Mouse (Mus musculus): ENCODE data around the gene Arhgap5. TPM values are rescaled to one million over a fixed set of nuclear protein-coding genes. Genes with fewer than 3 reads are reported as not detected.

The Arhgap5 gene
- polyA plus RNA-seq, 1 experiment from 2014 or later = 31.7 TPM

- no peaks in the 10 kb centered on the region for H3K36me3 ChIP-seq
- H3K9me3 ChIP-seq (replicated peaks) = no peaks in the 10 kb centered on the region
- no peak overlapping the region for H3K27ac ChIP-seq
- 22% methylated on average over 15 of the region's 15 CpGs for WGBS
- peaks cover 6% of the 10 kb centered on the region for H3K4me1 ChIP-seq (replicated peaks)
- no peak for ATAC-seq (replicated peaks; ENCODE audit: insufficient number of reproducible peaks, insufficient read depth, low FRiP score, low read depth)
- no peak overlapping the region for H3K9ac ChIP-seq
- no peaks in the 10 kb centered on the region for H3K27me3 ChIP-seq
- H3K4me3 ChIP-seq = no peak overlapping the region
- H3K4me2 ChIP-seq = peak overlapping the region; percentile 47
Observed at GRCm38 (mm10) chr12:52488266-52488975, 15.4 kb upstream of the Arhgap5 start.

GRCm38 (mm10) chr12:52493281-52493681 is 10.5 kb upstream of the Arhgap5 start:
- Histone ChIP-seq H3K4me2 (no peak overlapping the region), H3K36me3 (no peaks in the 10 kb centered on the region), H3K27ac (no peak overlapping the region; the same call in 1 of the 2 replicates), H3K4me3 (no peak overlapping the region), H3K27me3 (no peaks in the 10 kb centered on the region), H3K4me1 (replicated peaks) (peaks cover 5% of the 10 kb centered on the region), H3K9ac (no peak overlapping the region), H3K9me3 (replicated peaks) (no peaks in the 10 kb centered on the region)
- WGBS = 38% methylated on average over 6 of the region's 6 CpGs
- ATAC-seq (replicated peaks; ENCODE audit: insufficient number of reproducible peaks, insufficient read depth, low FRiP score, low read depth) = 0 out of 2 replicates have a peak, but pooled peaks have one; percentile 53

- peaks cover 1% of the 10 kb centered on the region; the same call in 1 of the 2 replicates for H3K4me1 ChIP-seq (replicated peaks)
- no peak for ATAC-seq (replicated peaks; ENCODE audit: insufficient number of reproducible peaks, insufficient read depth, low FRiP score, low read depth)
Observed at GRCm38 (mm10) chr12:52497209-52497608, 6.6 kb upstream of the Arhgap5 start.

GRCm38 (mm10) chr12:52500915-52501833 is 2.6 kb upstream of the Arhgap5 start:
- no peaks in the 10 kb centered on the region for H3K9me3 ChIP-seq (replicated peaks)
- H3K4me3 ChIP-seq = no peak overlapping the region
- no peaks in the 10 kb centered on the region for H3K36me3 ChIP-seq
- H3K4me1 ChIP-seq (replicated peaks) = peaks cover 7% of the 10 kb centered on the region; the same call in 1 of the 2 replicates
- ATAC-seq (replicated peaks; ENCODE audit: insufficient number of reproducible peaks, insufficient read depth, low FRiP score, low read depth) = no peak
- H3K27ac ChIP-seq = no peak overlapping the region; the same call in 1 of the 2 replicates
- H3K4me2 ChIP-seq = no peak overlapping the region
- no peaks in the 10 kb centered on the region for H3K27me3 ChIP-seq
- H3K9ac ChIP-seq = no peak overlapping the region
- 55% methylated on average over 8 of the region's 8 CpGs for WGBS

More at GRCm38 (mm10) chr12:52497209-52497608, 6.6 kb upstream of the Arhgap5 start:
- H3K4me2 ChIP-seq = no peak overlapping the region
- no peaks in the 10 kb centered on the region for H3K36me3 ChIP-seq
- H3K9me3 ChIP-seq (replicated peaks) = no peaks in the 10 kb centered on the region
- no peaks in the 10 kb centered on the region for H3K27me3 ChIP-seq
- 72% methylated on average over 3 of the region's 3 CpGs for WGBS
- H3K4me3 ChIP-seq = no peak overlapping the region
- H3K27ac ChIP-seq = no peak overlapping the region
- no peak overlapping the region for H3K9ac ChIP-seq

GRCm38 (mm10) chr12:52502161-52502560 is 1.6 kb upstream of the Arhgap5 start:
- 77% methylated on average over 3 of the region's 3 CpGs for WGBS
- H3K4me3 ChIP-seq = no peak overlapping the region
- no peaks in the 10 kb centered on the region for H3K36me3 ChIP-seq
- H3K9me3 ChIP-seq (replicated peaks) = no peaks in the 10 kb centered on the region
- 0 out of 2 replicates have a peak overlapping the region, but pooled peaks have one; percentile 75 for H3K4me2 ChIP-seq
- H3K27me3 ChIP-seq = no peaks in the 10 kb centered on the region
- peaks cover 9% of the 10 kb centered on the region; the same call in 1 of the 2 replicates for H3K4me1 ChIP-seq (replicated peaks)
- ATAC-seq (replicated peaks; ENCODE audit: insufficient number of reproducible peaks, insufficient read depth, low FRiP score, low read depth) = no peak
- H3K9ac ChIP-seq = no peak overlapping the region
- peak overlapping the region; percentile 100 for H3K27ac ChIP-seq

GRCm38 (mm10) chr12:52503131-52503455 is 679 bp upstream of the Arhgap5 start:
- peak overlapping the region; percentile 100 for H3K27ac ChIP-seq
- H3K36me3 ChIP-seq = no peaks in the 10 kb centered on the region
- no peaks in the 10 kb centered on the region for H3K27me3 ChIP-seq
- H3K4me3 ChIP-seq = peak overlapping the region; percentile 99
- peak overlapping the region; percentile 75 for H3K4me2 ChIP-seq
- peak; percentile 32 for ATAC-seq (replicated peaks; ENCODE audit: insufficient number of reproducible peaks, insufficient read depth, low FRiP score, low read depth)
- H3K9ac ChIP-seq = peak overlapping the region; percentile 56
- H3K4me1 ChIP-seq (replicated peaks) = peaks cover 9% of the 10 kb centered on the region; the same call in 1 of the 2 replicates
- under 1% methylated on average over 13 of the region's 13 CpGs for WGBS
- H3K9me3 ChIP-seq (replicated peaks) = no peaks in the 10 kb centered on the region

- H3K4me3 ChIP-seq = peak overlapping the region; percentile 99
- peak overlapping the region; percentile 100 for H3K27ac ChIP-seq
- H3K9me3 ChIP-seq (replicated peaks) = no peaks in the 10 kb centered on the region
- peaks cover 9% of the 10 kb centered on the region; the same call in 1 of the 2 replicates for H3K4me1 ChIP-seq (replicated peaks)
- no peaks in the 10 kb centered on the region for H3K27me3 ChIP-seq
- H3K4me2 ChIP-seq = peak overlapping the region; percentile 61
- no peaks in the 10 kb centered on the region for H3K36me3 ChIP-seq
- peak overlapping the region; percentile 97 for H3K9ac ChIP-seq
- WGBS = 0% methylated on average over 62 of the region's 78 CpGs
- peak; percentile 6; the same call in 1 of the 2 replicates for ATAC-seq (replicated peaks; ENCODE audit: insufficient number of reproducible peaks, insufficient read depth, low FRiP score, low read depth)
Observed at GRCm38 (mm10) chr12:52504331-52505181, 784 bp downstream of the Arhgap5 start.

- Histone ChIP-seq H3K27me3 (no peaks in the 10 kb centered on the region), H3K36me3 (no peaks in the 10 kb centered on the region), H3K9me3 (replicated peaks) (no peaks in the 10 kb centered on the region), H3K4me2 (no peak overlapping the region), H3K9ac (no peak overlapping the region), H3K27ac (no peak overlapping the region), H3K4me3 (no peak overlapping the region), H3K4me1 (replicated peaks) (no peaks in the 10 kb centered on the region)
- 94% methylated on average over 2 of the region's 2 CpGs for WGBS
- ATAC-seq (replicated peaks; ENCODE audit: insufficient number of reproducible peaks, insufficient read depth, low FRiP score, low read depth) = no peak
Observed at GRCm38 (mm10) chr12:52524699-52525098, 20.9 kb downstream of the Arhgap5 start.

- Histone ChIP-seq H3K27ac (no peak overlapping the region), H3K9ac (no peak overlapping the region), H3K4me1 (replicated peaks) (no peaks in the 10 kb centered on the region), H3K4me3 (no peak overlapping the region), H3K27me3 (no peaks in the 10 kb centered on the region), H3K36me3 (no peaks in the 10 kb centered on the region), H3K9me3 (replicated peaks) (no peaks in the 10 kb centered on the region), H3K4me2 (no peak overlapping the region)
- no peak for ATAC-seq (replicated peaks; ENCODE audit: insufficient number of reproducible peaks, insufficient read depth, low FRiP score, low read depth)
- WGBS = 73% methylated on average over 1 of the region's 1 CpGs
Observed at GRCm38 (mm10) chr12:52525486-52525885, 21.7 kb downstream of the Arhgap5 start.

GRCm38 (mm10) chr12:52529740-52530139 is 26.0 kb downstream of the Arhgap5 start:
- H3K27ac ChIP-seq = no peak overlapping the region
- H3K27me3 ChIP-seq = no peaks in the 10 kb centered on the region
- no peaks in the 10 kb centered on the region for H3K9me3 ChIP-seq (replicated peaks)
- no peaks in the 10 kb centered on the region for H3K36me3 ChIP-seq
- H3K4me3 ChIP-seq = no peak overlapping the region
- no peak for ATAC-seq (replicated peaks; ENCODE audit: insufficient number of reproducible peaks, insufficient read depth, low FRiP score, low read depth)
- WGBS = 90% methylated on average over 3 of the region's 3 CpGs
- no peak overlapping the region for H3K9ac ChIP-seq
- no peaks in the 10 kb centered on the region for H3K4me1 ChIP-seq (replicated peaks)
- no peak overlapping the region for H3K4me2 ChIP-seq
